Mouse (Mus musculus) G1E (cell line): ENCODE data around the gene Raver2.

Experiments used
- CTCF ChIP-seq: IDR thresholded peaks from 2 replicates; pipeline ENCODE4 v1.5.1; 2012; ENCODE audit warnings: low read depth, low read length, inconsistent platforms, mixed read lengths
- GATA1 ChIP-seq: IDR thresholded peaks from 2 replicates; pipeline ENCODE4 v1.6.1; 2012; ENCODE audit warnings: borderline replicate concordance, low read length, inconsistent platforms, mixed read lengths
- GATA2 ChIP-seq: IDR thresholded peaks from 2 replicates; pipeline ENCODE4 v1.6.1; 2012; ENCODE audit warnings: low read depth, low read length, inconsistent platforms, borderline replicate concordance
- TAL1 ChIP-seq: conservative IDR thresholded peaks from 2 replicates; pipeline ENCODE4 v1.6.1; 2012; ENCODE audit warnings: low read depth, low read length, inconsistent platforms, mixed read lengths

- TF ChIP-seq TAL1: no peak
- no peak for TF ChIP-seq CTCF
- no peak for TF ChIP-seq GATA1
- no peak for TF ChIP-seq GATA2
Measured at GRCm38 (mm10) chr4:101182603-101183011, 113.8 kb downstream of the Raver2 start.
